Mouse (Mus musculus) lung, adult 2 months (tissue): ENCODE results near the gene Osbpl9. TPM values are rescaled to one million over a fixed set of nuclear protein-coding genes. Genes with fewer than 3 reads are reported as not detected.

Experiments
- DNase-seq: peaks from one replicate; pipeline ENCODE4 v3.0.0; 2022
- H3K4me1 ChIP-seq: fragments of 200-500 bp; 2 replicates; pipeline ENCODE4 v1.6.1; 2011; ENCODE audit warnings: low read length; ENCODE audit not compliant: control insufficient read depth, insufficient read depth
- H3K4me3 ChIP-seq: fragments of 200-500 bp; replicated peaks from 2 replicates; pipeline ENCODE3; 2011; ENCODE audit warnings: low read depth, mild to moderate bottlenecking, control low read depth, low read length; ENCODE audit errors: extremely low read depth
- CTCF ChIP-seq: fragments of 200-500 bp; IDR thresholded peaks from 2 replicates; pipeline ENCODE4 v1.5.1; 2011; ENCODE audit warnings: mild to moderate bottlenecking, low read length, control low read depth; ENCODE audit not compliant: insufficient read depth
- POLR2A ChIP-seq: fragments of 200-500 bp; IDR thresholded peaks from 2 replicates; pipeline ENCODE4 v1.6.1; 2011; ENCODE audit warnings: low read depth, mild to moderate bottlenecking, control low read depth, low read length, borderline replicate concordance; ENCODE audit errors: extremely low read depth
- WGBS: fragments of 180-500 bp; shearing (Covaris S2); methylation state at CpG from one replicate; pipeline ENCODE4 v1.1.7; 2018; 5-methylcytosine and 5-hydroxymethylcytosine counted together
- polyA plus RNA-seq: library from polyadenylated mRNA; depleted of rRNA; stranded (reverse); fragments of >200 nt; gene quantifications from 2 replicates; pipeline ENCODE4 v1.2.3, GENCODE M21; 2012

The Osbpl9 gene
- polyA plus RNA-seq, 1 experiment = 167 TPM

GRCm38 (mm10) chr4:109065714-109066113 is 136.4 kb downstream of the Osbpl9 start:
- TF ChIP-seq CTCF (no peak), POLR2A (no peak)
- DNase-seq = no peak
- Histone ChIP-seq H3K4me1 (no peaks in the 10 kb centered on the region), H3K4me3 (no peak overlapping the region)
- 89% methylated on average over 5 of the region's 5 CpGs for WGBS

- H3K4me3 ChIP-seq = no peak overlapping the region
- TF ChIP-seq POLR2A = no peak
- no peak for TF ChIP-seq CTCF
- DNase-seq = no peak
- no peaks in the 10 kb centered on the region for H3K4me1 ChIP-seq
- 80% methylated on average over 6 of the region's 6 CpGs for WGBS
Observed at GRCm38 (mm10) chr4:109064941-109065340, 137.1 kb downstream of the Osbpl9 start.

- H3K4me1 ChIP-seq = 0 out of 2 replicates have a peak, but pooled peaks cover 2% of the 10 kb centered on the region
- TF ChIP-seq POLR2A (no peak), CTCF (no peak)
- no peak overlapping the region for H3K4me3 ChIP-seq
- WGBS = 60% methylated on average over 4 of the region's 4 CpGs
- no peak for DNase-seq
Observed at GRCm38 (mm10) chr4:109059255-109059821, 142.7 kb downstream of the Osbpl9 start.

GRCm38 (mm10) chr4:109057640-109058039 is 144.4 kb downstream of the Osbpl9 start:
- no peak overlapping the region for H3K4me3 ChIP-seq

GRCm38 (mm10) chr4:109056351-109056750 is 145.7 kb downstream of the Osbpl9 start:
- Histone ChIP-seq H3K4me3 (no peak overlapping the region), H3K4me1 (peaks cover 2% of the 10 kb centered on the region; the same call in 1 of the 2 replicates)
- no peak for DNase-seq
- 83% methylated on average over 7 of the region's 7 CpGs for WGBS
- TF ChIP-seq CTCF = no peak
- no peak for TF ChIP-seq POLR2A

More at GRCm38 (mm10) chr4:109057640-109058039, 144.4 kb downstream of the Osbpl9 start:
- no peak for TF ChIP-seq CTCF
- TF ChIP-seq POLR2A = no peak
- WGBS = 88% methylated on average over 8 of the region's 8 CpGs
- no peak for DNase-seq
- 0 out of 2 replicates have a peak, but pooled peaks cover 2% of the 10 kb centered on the region for H3K4me1 ChIP-seq

GRCm38 (mm10) chr4:109054003-109054402 is 148.1 kb downstream of the Osbpl9 start:
- peaks cover 2% of the 10 kb centered on the region; the same call in 1 of the 2 replicates for H3K4me1 ChIP-seq
- no peak overlapping the region for H3K4me3 ChIP-seq
- DNase-seq = no peak
- TF ChIP-seq CTCF = no peak
- TF ChIP-seq POLR2A = no peak
- 81% methylated on average over 9 of the region's 9 CpGs for WGBS

GRCm38 (mm10) chr4:109052282-109052681 is 149.8 kb downstream of the Osbpl9 start:
- Histone ChIP-seq H3K4me3 (no peak overlapping the region), H3K4me1 (no peaks in the 10 kb centered on the region; the same call in 1 of the 2 replicates)
- 20% methylated on average over 1 of the region's 1 CpGs for WGBS
- DNase-seq = no peak
- TF ChIP-seq CTCF (no peak), POLR2A (no peak)

GRCm38 (mm10) chr4:109048258-109048657 is 153.8 kb downstream of the Osbpl9 start:
- no peak for DNase-seq
- 52% methylated on average over 4 of the region's 4 CpGs for WGBS

GRCm38 (mm10) chr4:109043756-109044155 is 158.3 kb downstream of the Osbpl9 start:
- Histone ChIP-seq H3K4me3 (no peak overlapping the region), H3K4me1 (no peaks in the 10 kb centered on the region)
- no peak for DNase-seq
- no peak for TF ChIP-seq CTCF
- no peak for TF ChIP-seq POLR2A
- WGBS = 65% methylated on average over 5 of the region's 5 CpGs

More at GRCm38 (mm10) chr4:109048258-109048657, 153.8 kb downstream of the Osbpl9 start:
- no peaks in the 10 kb centered on the region; the same call in 1 of the 2 replicates for H3K4me1 ChIP-seq
- no peak overlapping the region for H3K4me3 ChIP-seq
- no peak for TF ChIP-seq CTCF
- TF ChIP-seq POLR2A = no peak

GRCm38 (mm10) chr4:109043294-109043693 is 158.8 kb downstream of the Osbpl9 start:
- Histone ChIP-seq H3K4me3 (no peak overlapping the region), H3K4me1 (no peaks in the 10 kb centered on the region)
- TF ChIP-seq CTCF = no peak
- TF ChIP-seq POLR2A = no peak
- WGBS = 74% methylated on average over 5 of the region's 5 CpGs
- DNase-seq = no peak
